Mouse (Mus musculus) layer of hippocampus, adult 9-10 months (tissue): Measurements from ENCODE around the gene 6430531B16Rik.

Experiments
- DNase-seq: peaks from one replicate; pipeline ENCODE4 v3.0.0; 2022; ENCODE audit warnings: low spot score

The 6430531B16Rik gene

DNA sequence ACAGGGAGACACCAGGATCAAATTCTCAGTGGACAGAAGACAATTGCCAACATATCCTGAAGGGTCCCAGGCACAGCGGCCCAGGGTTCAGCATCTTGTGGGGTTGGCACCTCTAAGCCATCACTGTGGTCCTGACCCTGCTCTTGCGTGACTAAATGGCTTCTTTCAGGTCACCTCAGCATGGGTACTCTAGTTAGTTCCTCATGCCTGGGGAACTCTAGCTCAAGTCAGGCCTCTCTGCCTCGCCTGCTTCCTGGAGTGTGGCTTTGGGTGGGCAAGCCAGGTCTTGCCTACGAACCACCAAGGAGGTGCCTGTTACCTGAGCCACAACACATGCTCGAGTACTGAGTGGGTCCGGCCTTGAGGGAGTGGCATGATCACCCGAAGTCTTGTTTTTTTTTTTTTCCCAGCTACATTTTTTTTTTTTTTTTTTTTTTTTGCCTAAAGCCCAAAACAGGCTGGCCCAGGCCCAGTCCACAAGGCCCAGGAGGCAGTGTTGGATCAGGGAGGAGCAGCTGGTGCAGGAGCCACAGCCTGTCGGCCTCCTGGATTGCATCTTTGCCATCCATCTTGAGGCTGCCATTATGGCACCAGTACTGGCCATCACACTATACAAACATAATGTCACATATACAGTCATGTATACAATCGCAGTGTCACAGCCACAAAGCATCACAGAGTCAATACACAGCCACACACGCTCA lies 8.2 kb downstream of the 6430531B16Rik start:
- DNase-seq, result no peak

DNA sequence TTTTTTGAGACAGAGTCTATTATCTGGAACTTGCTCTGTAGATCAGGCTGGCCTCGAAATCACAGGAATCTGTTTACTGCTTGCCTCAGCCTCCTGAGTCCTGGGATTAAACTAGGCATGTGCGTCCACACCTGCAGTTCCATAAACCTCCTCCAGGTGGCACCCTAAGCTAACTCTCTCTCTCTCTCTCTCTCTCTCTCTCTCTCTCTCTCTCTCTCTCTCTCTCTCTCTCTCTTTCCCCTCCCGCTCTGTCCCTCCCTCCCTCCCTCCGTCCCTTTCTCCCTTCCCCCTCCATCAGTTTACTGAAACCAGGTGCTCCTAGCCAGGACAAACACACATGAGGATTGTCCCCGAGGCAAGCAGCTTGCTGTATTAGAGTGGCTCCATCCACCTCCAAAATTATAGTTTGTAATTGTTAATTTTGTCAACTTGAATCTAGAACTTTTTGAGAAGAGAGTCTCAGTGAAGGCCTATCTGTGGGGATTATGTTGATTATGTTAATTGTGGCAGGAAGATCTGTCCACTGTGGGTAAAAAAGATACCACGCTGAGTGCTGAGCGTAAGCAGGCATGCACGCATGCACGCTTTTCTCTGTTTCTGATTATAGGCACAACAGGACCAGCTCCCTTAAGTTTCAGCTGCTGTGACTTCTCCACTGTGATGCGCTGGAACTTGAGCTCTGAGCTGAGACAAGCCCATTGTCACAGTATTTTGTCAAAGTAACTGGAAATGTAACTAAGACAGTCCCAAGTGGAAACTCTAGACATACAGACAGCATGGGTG lies 9.0 kb downstream of the 6430531B16Rik start:
- peak; percentile 87 for DNase-seq

DNA sequence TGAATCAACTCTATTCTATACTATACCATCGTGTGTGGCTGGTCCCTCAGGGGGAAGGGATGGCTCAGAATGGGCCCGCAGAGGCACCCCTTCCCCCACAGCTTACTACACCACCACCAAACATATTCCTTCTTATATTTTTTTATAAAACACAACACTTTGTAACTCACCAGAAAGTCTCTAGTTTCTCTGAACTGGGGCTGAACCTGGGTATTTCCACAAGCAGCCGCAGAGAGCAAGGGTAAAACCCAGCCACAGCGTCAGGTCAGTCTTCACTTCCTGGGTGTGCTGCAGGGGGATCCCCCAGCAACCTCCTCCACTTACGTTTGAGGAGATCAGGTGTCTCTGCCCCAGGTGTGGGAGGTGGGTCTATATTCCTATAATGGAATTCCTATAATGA lies 10.1 kb downstream of the 6430531B16Rik start:
- DNase-seq, result no peak

DNA sequence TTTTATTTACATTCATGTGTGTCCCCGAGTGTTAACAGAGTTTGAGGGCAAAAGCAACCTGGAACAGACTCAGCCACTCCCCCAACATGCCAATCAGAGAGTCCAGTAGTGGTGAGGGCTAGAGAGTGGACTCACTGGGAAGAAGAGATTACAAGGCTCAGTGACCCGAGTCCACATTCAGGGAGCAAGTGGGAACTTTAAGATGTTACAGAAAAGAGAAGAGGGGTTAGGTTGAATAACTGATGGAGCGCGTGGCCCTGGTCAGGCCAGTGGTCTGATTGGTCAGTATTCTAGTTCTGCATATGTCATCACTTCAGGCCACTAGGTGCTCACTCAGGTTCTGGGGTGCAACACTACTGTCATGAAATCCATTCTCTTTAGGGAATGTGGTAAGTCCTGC lies 11.4 kb downstream of the 6430531B16Rik start:
- DNase-seq, result no peak

DNA sequence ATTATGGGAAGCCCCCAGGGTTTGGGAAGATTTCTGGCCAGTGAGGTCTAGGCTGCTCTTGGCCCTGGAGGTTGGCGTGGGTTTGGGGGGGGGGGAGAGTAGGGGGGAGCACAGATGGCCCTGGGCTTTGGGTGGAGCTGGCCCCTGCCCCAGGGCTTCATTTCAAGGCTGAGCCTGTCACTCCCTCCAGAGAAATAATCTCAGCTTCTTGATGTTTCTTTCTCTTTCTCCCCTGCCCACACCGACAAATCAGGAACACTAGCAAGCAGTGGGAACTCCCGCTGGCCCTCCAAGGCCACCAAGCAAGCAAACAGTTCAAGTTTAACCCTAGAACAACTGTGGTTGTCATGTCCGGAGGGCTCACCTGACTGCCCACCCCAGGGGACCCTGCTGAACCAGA lies 14.7 kb downstream of the 6430531B16Rik start:
- no peak for DNase-seq

DNA sequence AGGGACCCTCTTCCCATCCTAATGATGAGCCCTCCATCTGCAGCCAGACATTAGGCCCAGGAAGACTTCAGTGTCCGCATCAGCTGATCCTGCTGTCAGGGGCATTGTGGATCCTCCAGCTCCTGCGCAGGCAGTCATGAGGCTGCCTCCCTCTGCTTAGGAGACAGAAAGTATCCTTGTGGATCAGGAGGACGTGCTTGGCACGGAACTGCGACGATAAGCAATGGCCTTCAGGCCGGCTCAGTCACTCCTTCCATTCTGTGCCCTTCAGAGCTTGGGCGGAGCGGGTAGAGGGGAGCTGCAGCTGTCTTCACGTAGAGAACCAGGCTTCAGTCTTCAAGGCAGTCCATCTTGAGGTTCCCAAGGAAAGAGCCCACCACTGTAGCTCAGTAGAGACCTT lies 17.4 kb downstream of the 6430531B16Rik start:
- no peak for DNase-seq

DNA sequence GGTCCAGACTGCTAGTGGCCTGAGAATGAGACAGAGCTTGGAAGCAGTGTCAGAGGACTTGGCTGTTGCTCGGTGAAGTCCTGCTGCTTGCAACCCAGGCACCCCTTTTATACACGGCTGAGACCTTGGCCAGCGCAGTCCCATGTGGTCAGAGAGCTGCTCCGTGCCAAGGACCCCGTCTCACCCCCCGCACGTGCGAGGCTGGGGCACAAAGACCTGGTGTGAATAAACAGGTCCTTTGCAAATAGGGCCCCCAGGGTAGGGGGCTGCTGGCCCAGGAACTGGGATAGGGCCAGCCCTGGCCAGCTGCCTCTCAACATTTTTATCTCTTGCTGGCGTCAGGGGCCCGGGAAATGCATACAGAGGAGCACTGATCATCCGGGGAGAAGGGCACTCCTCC lies 20.6 kb downstream of the 6430531B16Rik start:
- DNase-seq, result no peak

DNA sequence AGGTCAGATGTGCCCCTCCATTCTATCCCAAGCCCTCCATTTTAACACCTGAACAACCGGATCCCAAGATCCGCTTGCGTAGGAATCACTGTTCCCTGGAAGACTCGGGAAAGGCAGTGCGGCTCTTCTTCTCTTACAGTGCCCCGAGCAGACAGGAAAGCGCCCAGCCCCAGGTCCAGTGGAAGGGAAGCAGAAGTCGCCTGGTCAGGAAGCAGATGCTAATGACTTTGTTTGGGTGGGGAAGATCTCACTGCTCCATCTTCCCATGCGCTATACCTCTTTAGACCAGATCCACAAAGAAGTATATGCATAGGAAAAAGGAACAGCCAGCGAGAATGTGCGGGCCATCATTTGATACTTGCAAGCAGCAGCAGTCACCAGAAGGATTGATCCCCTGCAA lies 21.1 kb downstream of the 6430531B16Rik start:
- no peak for DNase-seq

DNA sequence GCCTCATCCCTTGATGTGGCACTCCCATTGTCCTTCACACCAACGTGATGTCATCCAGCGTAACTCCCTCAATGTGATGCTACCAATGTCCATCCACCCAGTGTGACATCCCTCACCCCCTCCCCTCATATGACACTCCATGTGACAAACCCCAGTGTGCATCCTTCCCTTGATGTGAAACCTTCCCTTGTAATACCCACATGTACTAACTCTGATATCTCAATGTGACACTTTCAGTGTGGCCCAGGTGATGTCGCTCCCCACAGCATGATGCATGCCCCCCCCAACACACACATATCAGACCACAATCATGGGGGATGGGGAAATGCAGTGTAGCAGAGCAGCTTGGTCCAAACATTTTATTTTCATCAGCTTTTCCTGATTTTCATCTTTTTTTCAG lies 21.9 kb downstream of the 6430531B16Rik start:
- no peak for DNase-seq

DNA sequence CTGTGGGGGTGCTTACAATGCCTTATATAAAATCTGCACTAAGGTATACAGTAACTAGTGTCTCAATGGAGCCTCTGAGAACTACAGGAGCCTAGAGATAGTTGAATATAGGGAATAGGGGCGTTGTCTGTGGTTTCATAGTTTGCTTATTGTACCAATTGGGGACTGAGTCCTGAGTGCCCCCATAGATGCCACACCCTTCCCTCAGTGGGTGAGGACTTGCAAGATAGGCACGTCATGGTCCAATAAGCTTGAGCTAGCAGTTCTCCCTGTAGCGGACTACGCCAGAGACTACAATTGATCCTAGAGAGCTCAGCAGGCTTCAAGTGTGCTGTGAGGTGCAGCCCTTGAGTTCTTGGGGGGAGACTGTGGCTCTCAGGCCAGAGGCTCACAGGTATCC lies 23.1 kb downstream of the 6430531B16Rik start:
- no peak for DNase-seq

DNA sequence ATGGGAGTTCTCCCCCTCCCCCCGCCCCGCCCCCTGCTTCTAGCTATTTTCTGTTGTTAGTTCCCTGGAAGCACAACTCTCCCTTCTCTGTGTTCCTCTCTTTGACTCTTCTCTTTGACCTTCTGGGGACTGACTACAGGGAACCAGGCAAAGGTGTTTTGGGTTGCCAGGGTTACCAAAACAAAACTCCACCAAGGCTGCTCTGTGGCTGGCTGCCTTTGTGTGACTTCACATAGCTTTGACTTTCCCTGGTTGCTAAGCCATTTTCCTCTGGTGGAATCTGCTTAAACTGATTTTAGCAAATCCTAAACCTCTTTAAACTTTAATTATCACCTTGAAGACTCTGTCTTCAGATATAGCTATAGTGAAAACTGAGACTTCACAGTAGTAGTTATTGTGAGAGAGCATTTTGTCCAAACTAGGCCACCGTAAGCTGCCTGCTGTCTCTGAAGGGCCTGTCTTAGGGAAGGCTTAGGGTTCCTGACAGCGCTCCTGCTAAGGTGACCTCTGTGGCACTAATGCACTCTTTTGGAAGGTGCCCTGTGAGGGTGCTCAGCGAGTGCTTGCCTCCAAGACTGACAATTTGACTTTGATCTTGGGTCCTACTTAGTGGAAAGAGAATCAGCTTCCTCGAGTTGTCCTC lies 26.4 kb downstream of the 6430531B16Rik start:
- DNase-seq, result no peak

DNA sequence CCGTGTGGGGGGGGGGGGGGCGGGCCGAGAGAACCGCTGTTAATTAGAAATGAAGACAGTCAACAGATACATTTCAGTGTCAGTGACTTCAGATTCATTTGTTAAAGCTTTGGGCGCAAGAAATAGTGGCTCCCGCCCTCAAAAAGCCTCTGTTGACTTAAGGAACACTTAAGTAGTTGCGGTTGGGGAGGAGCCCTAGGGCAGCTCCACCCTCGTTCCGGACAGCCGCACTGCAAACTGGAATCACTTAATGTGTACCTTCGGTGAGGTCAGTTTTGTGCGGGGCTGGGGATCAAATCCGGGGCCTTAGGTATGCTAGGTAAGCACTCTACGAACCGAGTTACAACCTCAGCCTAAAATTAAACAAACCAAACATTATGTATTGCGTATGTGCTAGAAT lies 27.5 kb downstream of the 6430531B16Rik start:
- DNase-seq, result no peak

DNA sequence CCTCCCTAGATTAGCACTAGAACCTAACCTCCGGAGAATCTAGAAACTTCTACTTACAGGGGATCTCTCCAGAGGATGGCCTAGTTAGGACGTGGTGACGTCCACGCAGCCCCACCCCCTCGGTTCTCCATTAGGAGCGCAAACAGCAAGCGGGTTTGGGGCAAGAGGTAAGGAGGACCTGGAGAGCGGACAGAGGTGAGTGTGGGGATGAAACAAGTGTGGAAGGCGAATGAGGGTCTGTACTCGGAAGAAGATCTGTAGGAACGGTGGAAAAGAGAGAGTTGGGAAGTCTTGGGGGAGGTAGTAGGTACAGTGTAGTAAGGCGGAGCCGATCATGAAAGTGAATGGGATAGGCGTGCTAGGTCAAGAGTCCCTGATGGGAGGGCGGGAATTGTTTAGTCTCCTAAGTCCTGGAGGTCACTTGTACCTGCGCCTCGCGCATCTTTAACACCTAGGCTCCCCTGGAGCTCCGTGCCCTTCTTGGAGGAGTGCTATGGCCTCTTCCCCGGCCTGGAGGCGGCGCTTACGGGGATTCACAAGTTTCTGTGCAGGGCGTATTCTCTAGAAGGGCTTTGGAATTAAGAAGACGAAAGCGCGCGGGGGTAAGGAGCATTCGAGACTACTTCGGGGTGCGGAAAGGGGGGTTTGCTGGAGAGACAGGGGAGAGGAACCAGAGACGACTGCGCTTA lies 28.1 kb downstream of the 6430531B16Rik start:
- DNase-seq, result no peak

DNA sequence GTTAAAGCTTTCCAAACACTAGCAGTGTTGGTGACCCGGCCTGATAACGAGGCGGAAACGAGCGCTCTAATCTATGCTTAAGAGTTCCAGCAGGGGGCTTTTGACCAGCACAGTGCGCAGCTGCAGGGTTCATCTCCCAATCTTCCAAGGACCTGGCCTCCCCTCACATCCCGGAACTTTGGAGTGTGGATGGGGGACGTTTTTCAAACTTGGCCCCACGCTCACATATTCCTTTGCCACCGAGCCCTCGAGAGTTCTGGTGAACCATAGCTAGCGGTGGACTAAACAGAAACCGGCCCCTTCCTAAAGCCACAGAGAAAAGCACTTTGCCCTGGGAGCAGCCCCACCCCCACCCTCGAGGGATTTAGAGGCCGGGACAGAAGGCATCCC lies 28.7 kb downstream of the 6430531B16Rik start:
- no peak for DNase-seq

DNA sequence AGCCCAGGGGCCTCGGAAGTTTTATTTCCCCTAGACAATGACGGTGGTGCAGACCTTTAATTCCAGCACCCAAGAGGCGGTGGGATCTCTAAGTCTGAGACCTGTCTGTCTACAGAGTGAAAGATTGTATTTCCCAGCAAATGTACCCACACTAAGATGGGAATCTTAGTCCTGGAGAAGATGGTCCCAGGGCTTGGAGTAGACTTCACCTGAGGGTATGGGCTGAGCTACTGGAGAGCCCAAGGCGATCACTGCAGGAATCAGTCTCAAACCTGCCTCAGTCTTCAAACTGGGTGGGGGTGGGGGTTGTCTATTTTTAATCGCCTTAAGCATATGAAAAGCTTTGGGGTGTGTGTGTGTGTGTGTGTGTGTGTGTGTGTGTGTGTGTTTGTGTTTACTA lies 32.5 kb downstream of the 6430531B16Rik start:
- DNase-seq, result no peak

DNA sequence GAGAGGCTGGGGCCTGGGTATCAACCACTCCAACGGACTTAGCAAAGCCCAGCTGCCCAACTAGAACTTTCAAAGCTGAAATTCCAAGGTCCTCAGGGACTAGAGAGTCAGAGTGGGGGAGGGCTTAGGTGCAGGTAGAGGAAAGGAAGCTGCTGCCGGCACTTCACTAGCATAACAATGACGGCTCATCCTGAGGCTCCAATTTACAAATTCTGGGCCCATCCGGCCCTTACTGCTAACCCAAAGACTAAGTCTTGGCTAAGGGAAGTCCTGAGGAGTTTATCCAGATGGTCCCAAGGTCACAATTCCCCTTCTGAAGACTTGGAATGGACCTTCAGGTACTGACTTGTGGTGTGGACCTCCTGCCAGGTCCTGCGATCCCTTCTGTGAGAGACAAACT lies 33.0 kb downstream of the 6430531B16Rik start:
- DNase-seq, result no peak

DNA sequence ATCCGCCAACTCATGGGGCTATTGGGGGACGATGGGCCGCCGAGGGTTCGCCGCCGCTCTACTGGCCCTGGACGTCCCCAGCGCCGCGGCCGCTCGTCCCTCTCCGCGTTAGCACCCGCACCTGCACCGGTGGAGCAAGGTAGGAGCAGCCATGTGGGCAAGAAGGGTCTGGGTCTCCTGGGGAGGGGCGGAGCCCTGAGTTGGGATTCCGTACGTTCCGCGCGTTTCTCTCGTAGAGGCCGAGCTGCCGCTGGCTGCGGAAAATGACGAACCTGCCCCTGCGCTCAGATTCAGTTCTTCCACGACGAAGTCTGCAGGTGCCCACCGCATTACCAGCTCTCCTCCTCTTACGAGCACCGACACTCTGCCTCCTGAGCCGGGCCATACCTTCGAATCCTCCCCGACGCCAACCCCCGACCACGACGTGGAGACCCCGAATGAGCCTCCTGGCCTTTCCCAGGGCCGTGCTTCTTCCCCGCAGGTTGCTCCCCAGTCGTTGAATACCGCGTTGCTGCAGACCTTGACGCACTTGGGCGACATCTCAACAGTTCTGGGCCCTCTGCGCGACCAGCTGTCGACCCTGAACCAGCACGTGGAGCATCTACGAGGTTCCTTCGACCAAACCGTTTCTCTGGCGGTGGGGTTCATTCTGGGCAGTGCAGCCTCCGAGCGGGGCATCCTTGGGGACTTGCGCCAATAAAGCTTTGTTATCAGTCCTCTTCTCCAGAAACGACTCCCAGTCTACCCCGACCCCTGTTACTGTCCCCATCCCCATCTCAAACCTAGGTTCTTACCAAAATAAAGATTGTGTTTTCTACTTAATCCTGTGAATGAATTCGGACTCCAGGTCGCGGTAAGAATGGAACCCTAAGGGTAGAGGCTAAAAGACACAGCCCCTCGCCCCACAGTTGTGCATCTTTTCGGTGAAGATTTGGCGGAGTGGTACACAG lies 34.0 kb downstream of the 6430531B16Rik start:
- no peak for DNase-seq

DNA sequence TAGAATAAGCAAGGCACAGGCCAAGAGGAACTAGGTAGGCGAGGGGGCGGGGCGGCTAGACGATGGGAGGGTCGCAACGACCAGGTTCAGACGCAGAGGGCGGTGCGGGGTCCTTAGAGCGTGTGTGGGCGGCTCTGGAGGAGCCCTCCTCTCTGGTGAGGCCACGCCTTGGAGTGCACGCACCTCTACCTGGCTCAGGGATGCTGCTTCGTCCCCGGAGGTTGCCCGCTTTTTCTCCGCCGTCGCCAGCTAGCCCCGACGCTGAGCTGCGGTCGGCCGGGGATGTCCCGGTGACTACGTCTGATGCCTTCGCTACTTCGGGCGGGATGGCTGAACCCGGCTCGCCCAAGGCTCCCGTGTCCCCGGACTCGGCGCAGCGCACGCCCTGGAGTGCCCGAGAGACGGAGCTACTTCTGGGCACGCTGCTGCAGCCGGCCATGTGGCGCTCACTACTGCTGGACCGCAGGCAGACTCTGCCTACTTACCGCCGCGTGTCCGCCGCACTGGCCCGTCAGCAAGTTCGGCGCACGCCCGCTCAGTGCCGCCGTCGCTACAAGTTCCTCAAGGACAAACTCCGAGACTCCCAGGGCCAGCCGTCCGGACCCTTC lies 34.8 kb downstream of the 6430531B16Rik start, which contains the start of gene Utf1:
Gene Utf1 (plus strand): TSS at position 116 of the 608 bp plus-strand sequence.
- DNase-seq, result no peak

DNA sequence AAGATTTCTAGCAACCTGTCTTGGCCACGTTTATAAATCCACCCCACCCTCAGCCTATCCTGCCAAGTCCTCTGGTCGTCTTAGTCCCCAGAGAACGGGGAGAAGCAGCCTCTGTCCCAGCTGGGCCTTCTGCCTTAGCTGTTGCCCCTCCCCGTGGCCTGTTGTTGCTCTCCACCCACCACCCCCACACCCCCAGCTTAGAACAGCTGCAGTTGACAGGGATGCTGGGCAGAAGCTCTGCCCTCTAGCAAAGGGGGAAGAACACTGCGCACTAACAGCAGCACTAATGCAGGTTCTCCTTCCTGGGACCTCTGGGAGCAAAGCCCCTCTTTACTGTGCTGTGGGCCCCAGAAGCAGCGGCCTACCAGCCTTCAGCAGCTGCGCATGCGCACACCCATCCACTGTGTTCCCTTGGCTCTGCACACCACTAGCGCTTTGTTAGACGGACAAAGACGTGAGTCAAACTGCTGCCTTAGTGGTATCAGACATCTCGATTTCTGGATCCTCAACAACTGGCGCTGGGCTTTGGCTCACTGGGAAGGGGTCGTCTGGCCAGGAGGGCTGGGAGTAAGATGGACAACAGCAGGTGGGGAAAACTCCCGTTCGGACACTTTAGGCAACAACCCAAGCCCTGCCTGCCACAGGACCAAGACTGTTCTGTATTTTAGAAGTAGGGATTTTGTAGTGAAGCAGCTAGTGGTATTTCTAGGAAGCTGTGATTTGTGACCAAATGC lies 37.9 kb downstream of the 6430531B16Rik start:
- DNase-seq, result no peak

DNA sequence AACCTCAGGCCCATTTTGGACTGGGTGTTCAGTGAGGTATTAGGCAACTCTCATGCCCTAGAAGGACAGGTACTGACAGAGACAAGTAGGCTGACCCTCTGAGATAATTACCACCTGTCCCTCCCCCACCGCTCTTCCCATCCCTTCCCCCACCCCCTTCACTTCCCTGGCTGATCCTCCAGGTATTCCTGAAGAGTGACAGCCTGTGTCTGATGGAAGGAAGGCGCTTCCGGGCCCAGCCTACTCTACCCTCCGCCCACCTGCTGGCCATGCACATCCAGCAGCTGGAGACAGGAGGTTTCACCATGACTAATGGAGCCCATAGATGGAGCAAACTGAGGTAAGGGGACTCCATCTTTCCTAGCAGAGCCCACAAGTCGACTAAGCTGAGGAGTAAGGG lies 40.7 kb downstream of the 6430531B16Rik start:
- no peak for DNase-seq
